Mouse (Mus musculus): ENCODE measurements around the gene Mef2b. TPM values are rescaled to one million over a fixed set of nuclear protein-coding genes. Genes with fewer than 3 reads are reported as not detected.

Mef2b gene
- polyA plus RNA-seq, 1 experiment from 2014 or later: 0.32 TPM

GRCm38 (mm10) chr8:70139981-70140380 lies 470 bp downstream of the Mef2b start:
- Histone ChIP-seq H3K4me1 (peaks cover 21% of the 10 kb centered on the region), H3K4me2 (replicated peaks) (peak overlapping the region; percentile 83), H3K9ac (peak overlapping the region; percentile 79), H3K36me3 (peaks cover 49% of the 10 kb centered on the region), H3K4me3 (peak overlapping the region; percentile 73), H3K27ac (peak overlapping the region; percentile 85), H3K9me3 (replicated peaks) (no peaks in the 10 kb centered on the region), H3K27me3 (no peaks in the 10 kb centered on the region)
- WGBS: 16% methylated on average over 9 of the region's 9 CpGs
- no peak for ATAC-seq (ENCODE audit: low FRiP score)

- no peaks in the 10 kb centered on the region for H3K9me3 ChIP-seq (replicated peaks)
- H3K4me1 ChIP-seq: peaks cover 10% of the 10 kb centered on the region
- H3K4me3 ChIP-seq: no peak overlapping the region
- peaks cover 45% of the 10 kb centered on the region for H3K36me3 ChIP-seq
- ATAC-seq (ENCODE audit: low FRiP score): no peak
- H3K4me2 ChIP-seq (replicated peaks): no peak overlapping the region
- no peak overlapping the region for H3K9ac ChIP-seq
- H3K27me3 ChIP-seq: peaks cover 6% of the 10 kb centered on the region; the same call in 1 of the 2 replicates
- H3K27ac ChIP-seq: no peak overlapping the region
- 86% methylated on average over 7 of the region's 7 CpGs for WGBS
These were observed 8.4 kb downstream of the Mef2b start for GRCm38 (mm10) chr8:70147678-70148607.

- H3K27me3 ChIP-seq: peaks cover 6% of the 10 kb centered on the region; the same call in 1 of the 2 replicates
- WGBS: 19% methylated on average over 13 of the region's 13 CpGs
- no peak overlapping the region for H3K27ac ChIP-seq
- H3K4me2 ChIP-seq (replicated peaks): peak overlapping the region; percentile 19; the same call in 1 of the 2 replicates
- H3K9me3 ChIP-seq (replicated peaks): no peaks in the 10 kb centered on the region
- no peak for ATAC-seq (ENCODE audit: low FRiP score)
- H3K4me1 ChIP-seq: peaks cover 10% of the 10 kb centered on the region
- peaks cover 25% of the 10 kb centered on the region for H3K36me3 ChIP-seq
- H3K9ac ChIP-seq: no peak overlapping the region
- no peak overlapping the region for H3K4me3 ChIP-seq
These were observed 10.6 kb downstream of the Mef2b start for GRCm38 (mm10) chr8:70150158-70150557.

GRCm38 (mm10) chr8:70152537-70153257 lies 13.2 kb downstream of the Mef2b start:
- Histone ChIP-seq H3K4me3 (no peak overlapping the region), H3K9ac (no peak overlapping the region), H3K27me3 (peaks cover 16% of the 10 kb centered on the region; the same call in 1 of the 2 replicates), H3K4me1 (peaks cover 10% of the 10 kb centered on the region), H3K9me3 (replicated peaks) (no peaks in the 10 kb centered on the region), H3K36me3 (no peaks in the 10 kb centered on the region), H3K4me2 (replicated peaks) (peak overlapping the region; percentile 44), H3K27ac (no peak overlapping the region)
- ATAC-seq (ENCODE audit: low FRiP score): peak; percentile 91
- WGBS: 12% methylated on average over 22 of the region's 22 CpGs

GRCm38 (mm10) chr8:70157240-70157800 lies 17.8 kb downstream of the Mef2b start:
- Histone ChIP-seq H3K4me1 (peaks cover 12% of the 10 kb centered on the region), H3K27me3 (peaks cover 16% of the 10 kb centered on the region), H3K9ac (no peak overlapping the region), H3K36me3 (no peaks in the 10 kb centered on the region), H3K4me2 (replicated peaks) (no peak overlapping the region), H3K9me3 (replicated peaks) (no peaks in the 10 kb centered on the region), H3K4me3 (no peak overlapping the region), H3K27ac (no peak overlapping the region)
- whole genome bisulfite sequencing: 90% methylated on average over 1 of the region's 1 CpGs
- no peak for ATAC-seq (ENCODE audit: low FRiP score)

- Histone ChIP-seq H3K9me3 (replicated peaks) (no peaks in the 10 kb centered on the region), H3K4me2 (replicated peaks) (peak overlapping the region; percentile 71), H3K9ac (peak overlapping the region; percentile 64), H3K4me1 (peaks cover 7% of the 10 kb centered on the region), H3K4me3 (peak overlapping the region; percentile 48), H3K36me3 (no peaks in the 10 kb centered on the region), H3K27me3 (peaks cover 16% of the 10 kb centered on the region), H3K27ac (no peak overlapping the region)
- WGBS: 13% methylated on average over 40 of the region's 40 CpGs
- ATAC-seq (ENCODE audit: low FRiP score): peak; percentile 93
These were observed 18.8 kb downstream of the Mef2b start for GRCm38 (mm10) chr8:70158069-70158853.

GRCm38 (mm10) chr8:70159211-70159610 lies 19.7 kb downstream of the Mef2b start:
- no peaks in the 10 kb centered on the region for H3K9me3 ChIP-seq (replicated peaks)
- 80% methylated on average over 4 of the region's 4 CpGs for WGBS
- no peak overlapping the region for H3K4me2 ChIP-seq (replicated peaks)

GRCm38 (mm10) chr8:70160015-70160414 lies 20.5 kb downstream of the Mef2b start:
- Histone ChIP-seq H3K4me1 (peaks cover 7% of the 10 kb centered on the region), H3K9ac (no peak overlapping the region), H3K4me3 (no peak overlapping the region), H3K4me2 (replicated peaks) (no peak overlapping the region), H3K27me3 (peaks cover 21% of the 10 kb centered on the region), H3K36me3 (no peaks in the 10 kb centered on the region), H3K9me3 (replicated peaks) (no peaks in the 10 kb centered on the region), H3K27ac (no peak overlapping the region)
- ATAC-seq (ENCODE audit: low FRiP score): no peak
- WGBS: 56% methylated on average over 13 of the region's 13 CpGs

More at GRCm38 (mm10) chr8:70159211-70159610, 19.7 kb downstream of the Mef2b start:
- Histone ChIP-seq H3K36me3 (no peaks in the 10 kb centered on the region), H3K27me3 (peaks cover 16% of the 10 kb centered on the region), H3K4me3 (no peak overlapping the region), H3K9ac (no peak overlapping the region), H3K27ac (no peak overlapping the region), H3K4me1 (peaks cover 7% of the 10 kb centered on the region)
- ATAC-seq (ENCODE audit: low FRiP score): no peak

- H3K27ac ChIP-seq: no peak overlapping the region
- H3K4me3 ChIP-seq: no peak overlapping the region
- H3K9me3 ChIP-seq (replicated peaks): no peaks in the 10 kb centered on the region
- ATAC-seq (ENCODE audit: low FRiP score): no peak
- 87% methylated on average over 3 of the region's 3 CpGs for WGBS
- H3K4me2 ChIP-seq (replicated peaks): no peak overlapping the region
- H3K9ac ChIP-seq: no peak overlapping the region
- peaks cover 9% of the 10 kb centered on the region for H3K4me1 ChIP-seq
- peaks cover 34% of the 10 kb centered on the region for H3K27me3 ChIP-seq
- no peaks in the 10 kb centered on the region for H3K36me3 ChIP-seq
These were observed 23.8 kb downstream of the Mef2b start for GRCm38 (mm10) chr8:70163316-70163715.

- Histone ChIP-seq H3K4me2 (replicated peaks) (peak overlapping the region; percentile 51), H3K36me3 (no peaks in the 10 kb centered on the region), H3K4me1 (peaks cover 3% of the 10 kb centered on the region; the same call in 1 of the 2 replicates), H3K27me3 (peaks cover 29% of the 10 kb centered on the region), H3K4me3 (peak overlapping the region; percentile 17; the same call in 1 of the 2 replicates), H3K27ac (no peak overlapping the region), H3K9me3 (replicated peaks) (no peaks in the 10 kb centered on the region), H3K9ac (peak overlapping the region; percentile 18; the same call in 1 of the 2 replicates)
- WGBS: 2% methylated on average over 18 of the region's 21 CpGs
- ATAC-seq (ENCODE audit: low FRiP score): peak; percentile 81
These were observed 27.1 kb downstream of the Mef2b start for GRCm38 (mm10) chr8:70166504-70167110.

GRCm38 (mm10) chr8:70170116-70170515 lies 30.6 kb downstream of the Mef2b start:
- Histone ChIP-seq H3K36me3 (no peaks in the 10 kb centered on the region), H3K9ac (no peak overlapping the region), H3K4me1 (peaks cover 21% of the 10 kb centered on the region), H3K9me3 (replicated peaks) (no peaks in the 10 kb centered on the region), H3K4me2 (replicated peaks) (no peak overlapping the region), H3K27me3 (peaks cover 23% of the 10 kb centered on the region), H3K4me3 (no peak overlapping the region), H3K27ac (no peak overlapping the region)
- 85% methylated on average over 3 of the region's 3 CpGs for WGBS
- no peak for ATAC-seq (ENCODE audit: low FRiP score)
